Comparison of ENCODE assay signal across 14 mouse cellular contexts in genomic region chr13:98518341-98518740, GRCm38 (mm10). TPM values are rescaled to one million over a fixed set of nuclear protein-coding genes. Genes with fewer than 3 reads are reported as not detected.
DNase-seq lines count a peak whose midpoint lies in the region; ATAC-seq and TF ChIP-seq lines count a peak whose summit lies in the region.
"Had no signal": no experiment of that assay in that cellular context is flagged by ENCODE, and none has a peak within 500 bp of the region (broad histone marks: within the 10 kb centered on the region; RNA-seq: fewer than 3 reads in every experiment).

No protein-coding gene starts in this region.

- H3K36me3 ChIP-seq in heart, embryonic 14.5 days (ENCODE audit: control insufficient read depth, insufficient read depth, low read length): no peaks in the 10 kb centered on the region
- H3K36me3 ChIP-seq in lung, postnatal 0 days (ENCODE audit: insufficient read depth, low read length): no peaks in the 10 kb centered on the region
- H3K36me3 ChIP-seq in neural tube, embryonic 15.5 days: no peaks in the 10 kb centered on the region
- H3K36me3 ChIP-seq: embryonic facial prominence, embryonic 12.5 days; hindbrain, embryonic 15.5 days; limb, embryonic 15.5 days had no signal

- no peak for TF ChIP-seq EP300 in lung, postnatal 0 days (IDR thresholded peaks at IDR 0.05)

- 24% methylated on average over 11 of the region's 11 CpGs for WGBS in heart, embryonic 14.5 days
- WGBS in lung, postnatal 0 days: 21% methylated on average over 11 of the region's 11 CpGs
- 20% methylated on average over 11 of the region's 11 CpGs for WGBS in neural tube, embryonic 15.5 days

- H3K27ac ChIP-seq in heart, embryonic 14.5 days (replicated peaks in 1 of 2; ENCODE audit: control insufficient read depth in 1 of 2, insufficient read depth in 1 of 2, low read depth in 2 of 2, low read length in 2 of 2): no peak overlapping the region
- H3K27ac ChIP-seq in lung, postnatal 0 days (ENCODE audit: low read length): no peak overlapping the region
- no peak overlapping the region for H3K27ac ChIP-seq in neural tube, embryonic 15.5 days (replicated peaks)
- H3K27ac ChIP-seq: hindbrain, embryonic 15.5 days; limb, embryonic 15.5 days had no signal

- peak overlapping the region; percentile 35 for H3K4me2 ChIP-seq in heart, embryonic 14.5 days (ENCODE audit: low read length)
- peak overlapping the region; percentile 27; the same call in 1 of the 2 replicates for H3K4me2 ChIP-seq in lung, postnatal 0 days (replicated peaks; ENCODE audit: low read depth, low read length)
- peak overlapping the region; percentile 3; the same call in 1 of the 2 replicates for H3K4me2 ChIP-seq in neural tube, embryonic 15.5 days
- H3K4me2 ChIP-seq: hindbrain, embryonic 15.5 days; limb, embryonic 15.5 days had no signal

- no peak for ATAC-seq in heart, embryonic 14.5 days (ENCODE audit: insufficient number of reproducible peaks, insufficient read depth, low FRiP score, low read depth)
- no peak; the same call in 1 of the 2 replicates for ATAC-seq in lung, postnatal 0 days
- peak; percentile 46 to 64; a peak in 1 of 4 replicates for ATAC-seq in hematopoietic stem cell, adult 5-6 weeks (replicated peaks in 1 of 2; ENCODE audit: insufficient read depth in 1 of 2, low FRiP score in 2 of 2, low TSS enrichment in 1 of 2, low read depth in 1 of 2, poor library complexity in 2 of 2, severe bottlenecking in 2 of 2)
- ATAC-seq in neural tube, embryonic 15.5 days (ENCODE audit: low FRiP score): no peak

- H3K4me1 ChIP-seq in heart, embryonic 14.5 days (ENCODE audit: control insufficient read depth in 2 of 2, insufficient read depth in 2 of 2, low read length in 2 of 2): peaks cover 2 to 3% of the 10 kb centered on the region in 2 experiments; a peak in 2 of 4 replicates
- H3K4me1 ChIP-seq in lung, postnatal 0 days (ENCODE audit: insufficient read depth, low read depth, low read length): no peaks in the 10 kb centered on the region
- H3K4me1 ChIP-seq in neural tube, embryonic 15.5 days: no peaks in the 10 kb centered on the region

- no peaks in the 10 kb centered on the region for H3K27me3 ChIP-seq in heart, embryonic 14.5 days (ENCODE audit: control insufficient read depth, insufficient read depth, low read length)
- H3K27me3 ChIP-seq in lung, postnatal 0 days (replicated peaks; ENCODE audit: insufficient read depth, low read length): no peaks in the 10 kb centered on the region
- H3K27me3 ChIP-seq in neural tube, embryonic 15.5 days (replicated peaks): 0 out of 2 replicates have a peak, but pooled peaks cover 2% of the 10 kb centered on the region
- H3K27me3 ChIP-seq: embryonic facial prominence, embryonic 12.5 days had no signal

- no peak overlapping the region; a peak in 1 of 4 replicates for H3K4me3 ChIP-seq in heart, embryonic 14.5 days (ENCODE audit: control insufficient read depth in 1 of 2, insufficient read depth in 1 of 2, low read depth in 1 of 2, low read length in 2 of 2)
- no peak overlapping the region for H3K4me3 ChIP-seq in lung, postnatal 0 days (ENCODE audit: low read depth, low read length)
- H3K4me3 ChIP-seq in neural tube, embryonic 15.5 days (replicated peaks): no peak overlapping the region
- H3K4me3 ChIP-seq: embryonic facial prominence, embryonic 12.5 days; hindbrain, embryonic 15.5 days; limb, embryonic 15.5 days had no signal

- H3K9ac ChIP-seq in heart, embryonic 14.5 days (ENCODE audit: low read length): no peak overlapping the region
- no peak overlapping the region for H3K9ac ChIP-seq in lung, postnatal 0 days (replicated peaks; ENCODE audit: low read depth)
- H3K9ac ChIP-seq in neural tube, embryonic 15.5 days (replicated peaks): no peak overlapping the region
- H3K9ac ChIP-seq: embryonic facial prominence, embryonic 12.5 days; hindbrain, embryonic 15.5 days; limb, embryonic 15.5 days had no signal

- no peak for TF ChIP-seq CTCF in lung, postnatal 0 days (IDR thresholded peaks at IDR 0.05)

- DNase-seq in heart, adult 18-20 months: no peak
- DNase-seq in lung, postnatal 0 days (ENCODE audit: low spot score): no peak
- no peak for DNase-seq in lung, postnatal 4 days
- DNase-seq in cerebellum, postnatal 25 days: no peak
- no peak for DNase-seq in urinary bladder, adult 2 months (ENCODE audit: low spot score)
- DNase-seq: right cerebral cortex, postnatal 25 days had no signal

- H3K9me3 ChIP-seq in heart, embryonic 14.5 days (ENCODE audit: control insufficient read depth, low read length): peaks cover 5% of the 10 kb centered on the region
- no peaks in the 10 kb centered on the region for H3K9me3 ChIP-seq in lung, postnatal 0 days (ENCODE audit: low read length)
- 0 out of 2 replicates have a peak, but pooled peaks cover 3% of the 10 kb centered on the region for H3K9me3 ChIP-seq in neural tube, embryonic 15.5 days (replicated peaks)
- H3K9me3 ChIP-seq: embryonic facial prominence, embryonic 12.5 days; hindbrain, embryonic 15.5 days had no signal

RNA-seq across cellular contexts. Expression of gene Gm10320, which starts 26.5 kb away (rescaled TPM):
- 0.81 and 1.2 TPM in 2 replicates for polyA plus RNA-seq in heart, embryonic 14.5 days (2014; fragmentation: Nextera tagmentation; extraction: Ambion mirVana)
- not detected for total RNA-seq in heart, adult 18-20 months (2021)
- 1.3 and 2.0 TPM in 2 replicates for polyA plus RNA-seq in lung, postnatal 0 days (2015; fragmentation: Nextera tagmentation; extraction: Ambion mirVana)
- total RNA-seq in hematopoietic stem cell, adult 5-6 weeks (2017): 0.63 TPM in 1 of 2 replicates, not detected in the other
- 0.74 and 1.0 TPM in 2 replicates for polyA plus RNA-seq in neural tube, embryonic 15.5 days (2015; fragmentation: Nextera tagmentation; extraction: Ambion mirVana)
- polyA plus RNA-seq in urinary bladder, adult 2 months (2012; rRNA removed): 1.1 and 2.1 TPM in 2 replicates
- total RNA-seq: layer of hippocampus, adult 8-10 months had no signal
- polyA plus RNA-seq: testis, adult 2 months had no signal

Comparison
In these comparisons a context has a peak if more than half of its experiments do, and no peak if none do; other contexts are left out.
1. ATAC-seq: peak in hematopoietic stem cell, adult 5-6 weeks (2 of 2); none in heart, embryonic 14.5 days (single experiment), lung, postnatal 0 days (single experiment) and neural tube, embryonic 15.5 days (single experiment).
2. Peak in every context shown above with its lines, with median percentiles within 50 percentile points of each other: H3K4me2 ChIP-seq.